ENCODE assay signal across 1 mouse cellular context in the genomic region with DNA sequence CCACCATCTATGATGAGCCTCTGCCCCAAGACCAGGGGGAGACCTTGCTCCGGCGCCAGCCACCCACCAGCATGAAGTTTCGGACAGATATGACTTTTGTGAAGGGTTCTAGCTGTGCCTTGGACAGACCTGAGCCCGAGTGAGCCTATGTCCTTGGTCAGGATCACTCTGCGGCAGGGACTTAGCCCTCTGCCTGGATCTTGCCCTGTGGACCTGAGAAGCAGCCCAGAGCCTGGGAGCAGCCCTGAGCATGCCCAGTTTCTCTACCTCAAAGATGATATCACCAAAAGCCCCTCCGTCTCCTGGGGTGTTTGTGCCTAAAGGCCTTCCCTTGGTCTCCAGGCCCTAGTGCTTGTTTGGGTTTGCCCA.
TF ChIP-seq lines count a peak whose summit lies in the region.

No protein-coding gene starts in this region.

TF ChIP-seq in MEL, 35 proteins besides CTCF, POLR2A, EP300 and RAD21 (continued from another document):
- no peak for TF ChIP-seq MYB (IDR thresholded peaks at IDR 0.05; ENCODE audit: low read depth, low read length)
- no peak for TF ChIP-seq ZNF384 (IDR thresholded peaks at IDR 0.05; ENCODE audit: low read depth, low read length)
- TF ChIP-seq E2F4 (IDR thresholded peaks at IDR 0.05; ENCODE audit: borderline replicate concordance, low read depth, low read length), result no peak
- no peak for TF ChIP-seq NRF1 (IDR thresholded peaks at IDR 0.05; ENCODE audit: insufficient read depth, low read depth, low read length, poor library complexity, severe bottlenecking)
- no peak for TF ChIP-seq RCOR1 (IDR thresholded peaks at IDR 0.05; ENCODE audit: low read depth, low read length)
- TF ChIP-seq ZKSCAN1 (IDR thresholded peaks at IDR 0.05; ENCODE audit: low read depth, low read length), result no peak
- TF ChIP-seq GATA1 (IDR thresholded peaks at IDR 0.05; ENCODE audit: low read depth, low read length), result no peak
- no peak for TF ChIP-seq ELF1 (IDR thresholded peaks at IDR 0.05; ENCODE audit: low read depth, low read length)
- TF ChIP-seq MEF2A (IDR thresholded peaks at IDR 0.05; ENCODE audit: extremely low read depth, insufficient replicate concordance, low read depth, low read length, poor library complexity, severe bottlenecking), result no peak
